Mouse (Mus musculus) forebrain, embryonic 11.5 days (tissue): ENCODE measurements around the gene Gm47791. TPM values are rescaled to one million over a fixed set of nuclear protein-coding genes. Genes with fewer than 3 reads are reported as not detected.

Experiments used
- ATAC-seq: fragments of 200-750 bp; cut with Nextera tagmentation; replicated peaks from 2 replicates; pipeline ENCODE4 v1.8.0; 2017; ENCODE audit warnings: moderate TSS enrichment; ENCODE audit not compliant: low FRiP score
- DNase-seq: peaks from one replicate; pipeline ENCODE4 v3.0.0-alpha.2; 2017; ENCODE audit warnings: low spot score
- H3K27ac ChIP-seq: fragments of 300-500 bp; sonication (generic); 2 replicates; pipeline ENCODE4 v1.5.1; 2014; ENCODE audit warnings: low read depth, low read length
- H3K27me3 ChIP-seq: fragments of 300-500 bp; sonication (generic); 2 replicates; pipeline ENCODE4 v1.6.1; 2014; ENCODE audit warnings: mild to moderate bottlenecking, low read length, mixed read lengths; ENCODE audit not compliant: control insufficient read depth, insufficient read depth
- H3K36me3 ChIP-seq: fragments of 300-500 bp; sonication (generic); 2 replicates; pipeline ENCODE4 v1.6.1; 2014; ENCODE audit warnings: mild to moderate bottlenecking, low read length, moderate library complexity, mixed read lengths; ENCODE audit not compliant: control insufficient read depth, insufficient read depth
- H3K4me1 ChIP-seq: fragments of 300-500 bp; sonication (generic); replicated peaks from 2 replicates; pipeline ENCODE4 v1.6.1; 2014; ENCODE audit warnings: low read length, mixed read lengths; ENCODE audit not compliant: control insufficient read depth, insufficient read depth
- H3K4me2 ChIP-seq: fragments of 300-500 bp; sonication (generic); 2 replicates; pipeline ENCODE4 v1.6.1; 2014; ENCODE audit warnings: low read depth, mild to moderate bottlenecking, low read length, moderate library complexity, mixed read lengths; ENCODE audit not compliant: severe bottlenecking
- H3K4me3 ChIP-seq: fragments of 300-500 bp; sonication (generic); 2 replicates; pipeline ENCODE4 v1.5.1; 2014; ENCODE audit warnings: low read depth, low read length
- H3K9ac ChIP-seq: fragments of 300-500 bp; sonication (generic); 2 replicates; pipeline ENCODE4 v1.6.1; 2014; ENCODE audit warnings: low read length
- H3K9me3 ChIP-seq: fragments of 300-500 bp; sonication (generic); 2 replicates; pipeline ENCODE4 v1.6.1; 2016; ENCODE audit warnings: low read length, mixed read lengths; ENCODE audit not compliant: control insufficient read depth
- WGBS: fragments of 180-500 bp; shearing (Covaris S2); extraction: QIAGEN DNeasy Blood & Tissue Kit; methylation state at CpG from one replicate; pipeline ENCODE4 v1.1.7; 2014; 5-methylcytosine and 5-hydroxymethylcytosine counted together
- polyA plus RNA-seq: library from polyadenylated mRNA; unstranded; fragments of >200 nt; fragmentation: Nextera tagmentation; extraction: Ambion mirVana; gene quantifications from 2 replicates; pipeline ENCODE4 v1.2.1, GENCODE M21; 2014

Gm47791 gene
- polyA plus RNA-seq, 1 experiment from 2014 or later, result not detected

DNA sequence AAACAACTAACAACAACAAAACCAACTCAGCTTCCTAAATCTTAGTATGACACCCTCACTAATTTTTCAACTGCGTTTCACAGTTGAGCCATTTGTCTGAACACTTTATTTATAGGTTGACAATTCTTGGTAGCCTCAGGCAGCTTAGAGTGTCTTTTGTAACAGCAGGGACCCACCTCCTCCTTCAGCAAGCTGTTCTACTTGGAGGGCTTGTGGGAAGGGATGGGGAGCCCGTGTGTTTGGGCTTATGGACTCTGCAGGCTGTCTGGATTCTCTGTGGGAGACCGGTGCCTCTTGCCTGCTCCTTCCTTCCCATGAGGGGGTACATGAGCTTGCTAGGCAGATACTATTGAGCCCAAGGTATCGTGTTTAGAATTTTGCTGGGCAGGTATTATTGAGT is 22.9 kb upstream of the Gm47791 start:
- DNase-seq (no peak), ATAC-seq (no peak)
- Histone ChIP-seq H3K27ac (no peak overlapping the region), H3K9ac (no peak overlapping the region), H3K4me1 (no peaks in the 10 kb centered on the region), H3K9me3 (no peaks in the 10 kb centered on the region), H3K36me3 (no peaks in the 10 kb centered on the region), H3K4me2 (no peak overlapping the region), H3K27me3 (no peaks in the 10 kb centered on the region), H3K4me3 (no peak overlapping the region)
- WGBS, result 57% methylated on average over 4 of the region's 4 CpGs

DNA sequence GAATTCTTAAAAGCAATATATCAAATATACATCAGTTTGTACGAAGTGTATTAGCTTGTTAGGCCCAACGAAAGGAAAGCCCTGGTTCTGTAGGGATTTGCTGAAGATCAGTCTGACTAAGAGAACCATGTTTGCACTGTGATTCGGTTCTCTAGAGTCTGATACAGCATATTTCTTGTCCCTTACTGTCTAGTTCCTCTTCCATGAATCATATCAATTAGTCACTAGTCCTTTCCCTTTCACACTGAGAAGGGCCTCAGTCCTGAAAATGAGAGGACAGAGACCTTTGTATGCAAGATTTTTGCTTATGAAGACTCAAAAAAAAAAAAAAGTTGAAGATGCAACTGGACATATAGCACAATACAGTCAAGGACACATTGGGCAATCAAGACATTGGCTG is 22.1 kb upstream of the Gm47791 start:
- Histone ChIP-seq H3K4me3 (no peak overlapping the region), H3K4me1 (no peaks in the 10 kb centered on the region), H3K4me2 (no peak overlapping the region), H3K27me3 (no peaks in the 10 kb centered on the region), H3K9me3 (no peaks in the 10 kb centered on the region), H3K9ac (no peak overlapping the region), H3K27ac (no peak overlapping the region), H3K36me3 (no peaks in the 10 kb centered on the region)
- DNase-seq, result no peak
- 89% methylated on average over 3 of the region's 3 CpGs for WGBS
- ATAC-seq, result no peak

DNA sequence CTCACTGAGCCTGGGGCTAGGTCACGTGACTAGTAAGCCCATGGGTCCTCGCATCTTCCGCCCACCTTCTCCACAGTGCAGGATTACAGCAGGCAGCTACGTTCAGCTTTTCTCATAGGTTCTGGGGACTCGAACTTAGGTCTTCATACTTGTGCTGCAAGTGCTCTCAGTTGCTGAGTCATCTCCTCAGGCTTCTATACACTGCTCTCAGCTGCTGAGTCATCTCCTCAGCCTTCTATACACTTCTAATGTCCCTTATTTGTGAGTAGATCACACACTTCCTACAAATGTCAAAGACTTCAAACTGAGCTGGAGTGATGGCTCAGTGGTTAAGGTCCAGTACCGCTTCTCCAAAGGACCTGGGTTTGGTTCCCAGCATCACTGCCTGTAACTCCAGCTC is 21.2 kb upstream of the Gm47791 start:
- Histone ChIP-seq H3K4me3 (no peak overlapping the region), H3K27me3 (no peaks in the 10 kb centered on the region), H3K36me3 (no peaks in the 10 kb centered on the region), H3K9me3 (no peaks in the 10 kb centered on the region), H3K9ac (no peak overlapping the region), H3K27ac (no peak overlapping the region), H3K4me2 (no peak overlapping the region), H3K4me1 (no peaks in the 10 kb centered on the region)
- WGBS, result 91% methylated on average over 6 of the region's 6 CpGs
- no peak for ATAC-seq
- no peak for DNase-seq

DNA sequence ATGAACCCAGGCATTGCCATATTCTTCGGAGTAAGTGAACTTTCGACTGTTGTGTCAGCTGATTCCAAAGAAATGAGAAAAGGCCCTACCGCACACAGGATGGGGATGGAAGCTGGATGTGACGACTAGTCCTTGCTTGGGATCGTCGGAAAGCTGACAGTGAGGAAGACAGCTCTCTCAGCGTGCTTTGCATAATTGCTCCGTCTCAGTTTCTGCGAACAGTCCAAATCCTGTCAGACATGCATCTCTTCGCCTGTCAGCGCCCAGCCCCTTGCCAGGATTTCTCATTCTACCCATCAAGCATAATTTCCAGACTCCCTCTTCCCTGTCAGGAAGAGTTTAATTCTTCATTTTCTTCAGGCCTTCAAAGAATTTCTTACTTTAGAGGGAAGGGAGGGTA is 20.1 kb upstream of the Gm47791 start:
- ATAC-seq (no peak), DNase-seq (no peak)
- no peak overlapping the region for H3K4me2 ChIP-seq
- H3K9ac ChIP-seq, result no peak overlapping the region
- no peak overlapping the region for H3K27ac ChIP-seq
- no peak overlapping the region for H3K4me3 ChIP-seq
- no peaks in the 10 kb centered on the region for H3K36me3 ChIP-seq
- no peaks in the 10 kb centered on the region for H3K9me3 ChIP-seq
- H3K27me3 ChIP-seq, result no peaks in the 10 kb centered on the region
- H3K4me1 ChIP-seq, result no peaks in the 10 kb centered on the region
- WGBS, result 87% methylated on average over 11 of the region's 11 CpGs

DNA sequence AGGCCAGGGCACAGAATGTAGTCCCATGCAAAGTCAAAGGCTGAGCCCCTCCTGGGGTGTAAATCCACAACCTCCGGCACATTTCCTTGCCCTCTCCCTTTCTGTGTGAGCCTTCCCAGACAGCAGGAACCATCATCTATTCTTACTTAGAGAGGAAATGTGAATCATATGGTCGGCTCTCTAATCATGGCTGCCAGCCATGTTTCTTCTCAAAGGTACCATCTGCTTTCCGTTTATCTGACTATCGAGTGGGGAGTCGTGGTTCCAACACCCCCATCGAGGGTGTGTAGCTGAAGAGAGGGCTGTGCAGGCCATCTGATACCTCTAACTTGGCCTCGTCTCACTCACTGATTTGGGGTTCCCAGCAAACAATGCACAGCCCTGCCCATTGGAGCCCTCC is 17.0 kb upstream of the Gm47791 start:
- H3K9me3 ChIP-seq, result no peaks in the 10 kb centered on the region
- 85% methylated on average over 7 of the region's 7 CpGs for WGBS
- ATAC-seq (no peak), DNase-seq (no peak)
- no peaks in the 10 kb centered on the region for H3K36me3 ChIP-seq
- no peak overlapping the region for H3K4me3 ChIP-seq
- H3K27ac ChIP-seq, result no peak overlapping the region
- H3K4me1 ChIP-seq, result no peaks in the 10 kb centered on the region
- H3K9ac ChIP-seq, result no peak overlapping the region
- H3K27me3 ChIP-seq, result no peaks in the 10 kb centered on the region
- no peak overlapping the region for H3K4me2 ChIP-seq

DNA sequence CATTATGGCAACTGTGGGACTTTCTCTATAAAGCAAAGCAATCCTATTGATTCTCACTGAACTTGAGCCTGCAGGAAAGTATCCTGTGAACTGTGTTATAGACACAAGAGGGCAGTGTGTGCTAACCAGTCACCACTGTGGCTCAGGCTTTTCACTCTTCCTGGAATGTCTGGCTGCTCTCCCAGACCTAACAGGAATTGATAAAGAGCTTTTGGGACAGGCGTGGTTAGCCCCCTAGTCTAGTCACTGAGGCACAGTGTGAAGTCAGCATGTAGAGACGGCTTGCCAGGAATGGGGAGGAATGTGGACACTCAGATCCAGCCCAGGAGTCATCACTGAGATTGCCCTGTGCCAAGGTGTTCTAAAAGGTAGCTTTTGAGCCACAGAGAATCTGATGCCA is 16.4 kb upstream of the Gm47791 start:
- no peaks in the 10 kb centered on the region for H3K36me3 ChIP-seq
- H3K9ac ChIP-seq, result no peak overlapping the region
- H3K4me1 ChIP-seq, result no peaks in the 10 kb centered on the region
- no peak overlapping the region for H3K27ac ChIP-seq
- no peaks in the 10 kb centered on the region for H3K9me3 ChIP-seq
- H3K4me2 ChIP-seq, result no peak overlapping the region
- ATAC-seq, result peak; percentile 64
- no peaks in the 10 kb centered on the region for H3K27me3 ChIP-seq
- DNase-seq, result peak; percentile 60
- H3K4me3 ChIP-seq, result no peak overlapping the region
- WGBS, result 13% methylated on average over 2 of the region's 2 CpGs

DNA sequence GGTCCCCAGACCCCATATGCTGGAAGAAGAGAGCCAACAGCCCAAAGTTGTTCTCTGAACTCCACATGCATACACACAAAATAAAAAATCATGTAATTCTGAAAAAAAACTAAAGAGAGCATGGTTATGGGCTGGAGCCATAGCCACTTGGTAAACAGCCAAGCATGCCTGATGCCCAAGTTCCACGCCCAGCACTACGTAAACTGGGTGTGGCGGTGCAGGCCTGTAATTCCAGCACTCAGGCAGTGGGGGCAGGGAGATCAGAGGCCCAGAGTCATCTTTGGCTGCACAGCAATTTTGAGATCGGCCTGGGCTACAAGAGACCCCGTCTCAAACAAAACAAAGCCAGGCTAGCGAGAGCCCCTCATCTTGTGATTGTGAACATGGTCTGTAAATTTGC is 14.5 kb upstream of the Gm47791 start:
- Histone ChIP-seq H3K9me3 (no peaks in the 10 kb centered on the region), H3K27ac (no peak overlapping the region), H3K36me3 (no peaks in the 10 kb centered on the region), H3K4me2 (no peak overlapping the region), H3K4me1 (no peaks in the 10 kb centered on the region), H3K4me3 (no peak overlapping the region), H3K9ac (no peak overlapping the region), H3K27me3 (no peaks in the 10 kb centered on the region)
- WGBS, result 75% methylated on average over 6 of the region's 6 CpGs
- DNase-seq (no peak), ATAC-seq (no peak)

DNA sequence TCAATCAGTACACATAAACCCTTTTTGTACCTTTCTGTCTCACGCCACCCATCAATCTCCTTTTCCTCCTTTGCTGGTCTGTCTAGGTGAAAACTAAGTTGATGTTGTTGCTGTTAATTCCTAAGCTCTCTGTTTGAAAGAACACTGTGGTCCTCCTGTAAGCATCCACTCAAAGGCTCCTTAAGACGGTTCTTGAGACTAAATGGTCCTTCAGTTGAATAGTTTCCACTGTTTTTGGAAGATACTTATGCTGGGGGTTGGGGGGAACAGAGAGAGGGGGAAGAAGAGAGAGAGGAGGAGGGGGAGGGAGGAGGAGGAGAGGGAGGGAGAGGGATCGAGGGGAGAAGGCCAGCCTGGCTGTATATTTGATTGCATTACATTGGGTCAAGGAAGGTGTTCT is 12.5 kb upstream of the Gm47791 start:
- Histone ChIP-seq H3K36me3 (no peaks in the 10 kb centered on the region), H3K9ac (no peak overlapping the region), H3K27me3 (no peaks in the 10 kb centered on the region), H3K4me2 (no peak overlapping the region), H3K4me3 (no peak overlapping the region), H3K4me1 (no peaks in the 10 kb centered on the region), H3K9me3 (no peaks in the 10 kb centered on the region), H3K27ac (no peak overlapping the region)
- DNase-seq (no peak), ATAC-seq (no peak)
- WGBS, result 67% methylated on average over 3 of the region's 3 CpGs

DNA sequence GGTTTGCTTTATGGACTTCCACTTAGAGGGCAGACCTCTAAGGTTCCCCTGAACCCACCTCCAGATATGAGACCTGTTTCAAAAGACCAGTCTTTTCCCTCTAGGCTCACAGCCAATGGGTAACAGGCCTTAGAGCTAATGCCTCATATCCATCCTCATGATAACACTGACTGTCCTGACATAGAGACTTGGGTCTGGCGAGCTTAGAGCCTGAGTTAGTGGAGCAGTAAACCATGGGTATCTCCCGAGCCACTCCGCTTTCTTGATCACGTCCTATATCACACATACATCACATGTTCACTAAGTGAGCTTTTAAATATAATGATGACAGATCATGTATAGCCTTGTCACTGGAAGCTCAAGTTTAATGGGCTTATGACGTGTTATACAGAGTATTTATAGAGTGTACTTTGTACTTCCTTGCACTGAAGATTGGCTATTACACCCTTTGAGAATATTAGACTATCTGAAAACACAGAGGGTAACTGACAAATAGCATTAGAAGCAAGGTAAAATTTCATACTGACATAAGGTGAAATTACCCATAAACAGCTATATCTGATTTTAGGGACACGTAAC is 8.4 kb upstream of the Gm47791 start:
- H3K36me3 ChIP-seq, result no peaks in the 10 kb centered on the region
- WGBS, result 90% methylated on average over 6 of the region's 6 CpGs
- H3K9me3 ChIP-seq, result no peaks in the 10 kb centered on the region
- H3K27me3 ChIP-seq, result no peaks in the 10 kb centered on the region
- ATAC-seq (no peak), DNase-seq (no peak)
- H3K9ac ChIP-seq, result no peak overlapping the region
- no peak overlapping the region for H3K4me2 ChIP-seq
- no peaks in the 10 kb centered on the region for H3K4me1 ChIP-seq
- no peak overlapping the region for H3K27ac ChIP-seq
- H3K4me3 ChIP-seq, result no peak overlapping the region
